Mouse (Mus musculus): ENCODE results near the gene Pold4.

Gene Pold4

GRCm38 (mm10) chr19:4196548-4196947, 35.2 kb upstream of the Pold4 start:
- ChIA-PET POLR2A (interaction anchor here in 3 of 4 experiments (0.5 to 5.2 kb wide), 38 partner anchors 8 to 478 kb away, joined by 3 to 32 read pairs (median 4); partner anchors contain the start of genes AC109138.7 (in 2 of the 3), Clcf1 (in 2 of the 3), Aip (in 1 of the 3) and Cdk2ap2 (in 1 of the 3)), CTCF (interaction anchor here in 3 of 4 experiments (0.7 to 2.5 kb wide), 5 partner anchors 8 to 145 kb away, joined by 3 to 14 read pairs (median 4); no protein-coding TSS in a partner anchor)

- POLR2A ChIA-PET, result interaction anchor here in 3 of 4 experiments (0.6 to 5.2 kb wide), 38 partner anchors 10 to 478 kb away, joined by 3 to 32 read pairs (median 4); partner anchors contain the start of genes AC109138.7 (in 2 of the 3), Clcf1 (in 2 of the 3), Aip (in 1 of the 3) and Cdk2ap2 (in 1 of the 3)
Observed at GRCm38 (mm10) chr19:4197180-4197579, 34.5 kb upstream of the Pold4 start.

GRCm38 (mm10) chr19:4201291-4201909, 30.3 kb upstream of the Pold4 start, which contains the start of gene Rad9a:
Gene Rad9a, minus strand, starts transcription at chr19:4201662.
- ChIA-PET POLR2A (interaction anchor here (0.5 to 3.1 kb wide), 110 partner anchors 9 to 383 kb away, joined by 3 to 72 read pairs (median 4); partner anchors contain the start of genes AC109138.7 (in 4 of the 4), Clcf1 (in 4 of the 4), Ppp1ca (in 4 of the 4) and Cdk2ap2 (in 3 of the 4)), CTCF (interaction anchor here (0.5 to 2.3 kb wide), 28 partner anchors 9 to 241 kb away, joined by 3 to 16 read pairs (median 4); partner anchors contain the start of genes Ppp1ca (in 4 of the 4), Ndufv1 (in 2 of the 4), Aip (in 1 of the 4) and Pitpnm1 (in 1 of the 4))

More at GRCm38 (mm10) chr19:4197180-4197579, 34.5 kb upstream of the Pold4 start:
- CTCF ChIA-PET, result interaction anchor here in 3 of 4 experiments (1.2 to 2.5 kb wide), 4 partner anchors 10 to 145 kb away, joined by 3 to 14 read pairs (median 7); no protein-coding TSS in a partner anchor

GRCm38 (mm10) chr19:4202149-4202548, 29.6 kb upstream of the Pold4 start:
- ChIA-PET CTCF (interaction anchor here (0.7 to 2.3 kb wide), 18 partner anchors 10 to 242 kb away, joined by 3 to 16 read pairs (median 4); partner anchors contain the start of genes Ppp1ca (in 3 of the 4), Aip (in 1 of the 4), Ndufv1 (in 1 of the 4) and Pold4 (in 1 of the 4)), POLR2A (interaction anchor here (0.6 to 3.1 kb wide), 81 partner anchors 8 to 360 kb away, joined by 3 to 72 read pairs (median 5); partner anchors contain the start of genes AC109138.7 (in 4 of the 4), Clcf1 (in 4 of the 4), Cdk2ap2 (in 3 of the 4) and Gstp2 (in 3 of the 4))

- ChIA-PET CTCF (no interaction called here), POLR2A (interaction anchor here in 1 of 4 experiments (0.9 kb wide), 1 partner anchor 291 kb away, joined by 3 read pairs; the partner anchor contains the start of gene Ndufs8)
Observed at GRCm38 (mm10) chr19:4203148-4203547, 28.6 kb upstream of the Pold4 start.

- ChIA-PET CTCF (interaction anchor here in 2 of 4 experiments (0.6 to 1.5 kb wide), 2 partner anchors 52 to 372 kb away, joined by 3 to 5 read pairs; no protein-coding TSS in a partner anchor), POLR2A (interaction anchor here in 2 of 4 experiments (0.6 to 2.5 kb wide), 9 partner anchors 10 to 679 kb away, joined by 3 to 16 read pairs (median 3); partner anchors contain the start of genes AC109138.7 (in 1 of the 2), Cdk2ap2 (in 1 of the 2), Clcf1 (in 1 of the 2) and Ndufs8 (in 1 of the 2))
Observed at GRCm38 (mm10) chr19:4203604-4204326, 27.9 kb upstream of the Pold4 start.

- ChIA-PET CTCF (interaction anchor here in 2 of 4 experiments (0.6 to 6.0 kb wide), 12 partner anchors 8 to 539 kb away, joined by 3 to 84 read pairs (median 6); partner anchors contain the start of genes AC109138.7 (in 1 of the 2), Clcf1 (in 1 of the 2) and Ppp1ca (in 1 of the 2)), POLR2A (interaction anchor here in 2 of 4 experiments (0.6 to 2.5 kb wide), 18 partner anchors 9 to 192 kb away, joined by 3 to 16 read pairs (median 3); partner anchors contain the start of genes AC109138.7 (in 1 of the 2), Carns1 (in 1 of the 2), Cdk2ap2 (in 1 of the 2) and Clcf1 (in 1 of the 2))
Observed at GRCm38 (mm10) chr19:4204889-4205288, 26.8 kb upstream of the Pold4 start.

- ChIA-PET CTCF (interaction anchor here (0.5 to 6.0 kb wide), 78 partner anchors 8 to 1189 kb away, joined by 3 to 84 read pairs (median 4); partner anchors contain the start of genes Pitpnm1 (in 2 of the 4), Ppp1ca (in 2 of the 4), Aip (in 1 of the 4) and Ankrd13d (in 1 of the 4)), POLR2A (interaction anchor here (0.7 to 2.5 kb wide), 39 partner anchors 9 to 1519 kb away, joined by 3 to 15 read pairs (median 4); partner anchors contain the start of genes Ppp1ca (in 3 of the 4), Carns1 (in 1 of the 4), Cdk2ap2 (in 1 of the 4) and Ehbp1l1 (in 1 of the 4))
Observed at GRCm38 (mm10) chr19:4206971-4207370, 24.7 kb upstream of the Pold4 start.

GRCm38 (mm10) chr19:4208563-4208962, 23.1 kb upstream of the Pold4 start:
- CTCF ChIA-PET, result interaction anchor here (0.6 to 6.0 kb wide), 10 partner anchors 17 to 157 kb away, joined by 3 to 84 read pairs (median 8); partner anchors contain the start of genes Ppp1ca (in 1 of the 4) and Tbc1d10c (in 1 of the 4)
- POLR2A ChIA-PET, result interaction anchor here in 3 of 4 experiments (0.6 to 9.1 kb wide), 5 partner anchors 7 to 189 kb away, joined by 3 to 54 read pairs (median 5); partner anchors contain the start of genes Aip (in 1 of the 3), Ppp1ca (in 1 of the 3) and Rad9a (in 1 of the 3)

- ChIA-PET CTCF (interaction anchor here (0.6 to 2.1 kb wide), 9 partner anchors 12 to 212 kb away, joined by 3 to 11 read pairs (median 3); no protein-coding TSS in a partner anchor), POLR2A (interaction anchor here in 2 of 4 experiments (0.7 to 9.1 kb wide), 8 partner anchors 11 to 541 kb away, joined by 3 to 54 read pairs (median 4); partner anchors contain the start of genes Rad9a (in 2 of the 2) and Pold4 (in 1 of the 2))
Observed at GRCm38 (mm10) chr19:4211891-4212588, 19.7 kb upstream of the Pold4 start.

GRCm38 (mm10) chr19:4213524-4213974, 18.1 kb upstream of the Pold4 start:
- ChIA-PET CTCF (interaction anchor here (0.6 to 6.4 kb wide), 13 partner anchors 9 to 243 kb away, joined by 3 to 40 read pairs (median 3); partner anchors contain the start of genes Pold4 (in 1 of the 4) and Rad9a (in 1 of the 4)), POLR2A (interaction anchor here (0.6 to 9.1 kb wide), 32 partner anchors 9 to 301 kb away, joined by 3 to 54 read pairs (median 4); partner anchors contain the start of genes Rad9a (in 4 of the 4), Cdk2ap2 (in 2 of the 4), Acy3 (in 1 of the 4) and Ankrd13d (in 1 of the 4))

GRCm38 (mm10) chr19:4214071-4214770, 17.5 kb upstream of the Pold4 start, which contains the start of the genes Clcf1 and AC109138.7:
Gene Clcf1, plus strand, starts transcription at chr19:4214238.
Gene AC109138.7, plus strand, starts transcription at chr19:4214357.
- POLR2A ChIA-PET, result interaction anchor here (0.6 to 9.1 kb wide), 40 partner anchors 10 to 1445 kb away, joined by 3 to 54 read pairs (median 4); partner anchors contain the start of genes Rad9a (in 4 of the 4), Ankrd13d (in 2 of the 4), Cdk2ap2 (in 2 of the 4) and Acy3 (in 1 of the 4)
- CTCF ChIA-PET, result interaction anchor here (0.6 to 6.4 kb wide), 22 partner anchors 8 to 1067 kb away, joined by 3 to 40 read pairs (median 3); partner anchors contain the start of genes Cdk2ap2 (in 1 of the 4), Pold4 (in 1 of the 4) and Rad9a (in 1 of the 4)

- POLR2A ChIA-PET, result interaction anchor here (0.6 to 9.1 kb wide), 29 partner anchors 10 to 1445 kb away, joined by 3 to 54 read pairs (median 4); partner anchors contain the start of genes Rad9a (in 4 of the 4), Cdk2ap2 (in 2 of the 4), Ankrd13d (in 1 of the 4) and Ndufs8 (in 1 of the 4)
- CTCF ChIA-PET, result interaction anchor here (0.6 to 6.4 kb wide), 14 partner anchors 9 to 1066 kb away, joined by 3 to 40 read pairs (median 4); partner anchors contain the start of genes Aip (in 1 of the 4) and Cdk2ap2 (in 1 of the 4)
Observed at GRCm38 (mm10) chr19:4214771-4215450, 16.8 kb upstream of the Pold4 start.

- POLR2A ChIA-PET, result interaction anchor here in 3 of 4 experiments (0.6 to 9.1 kb wide), 24 partner anchors 9 to 203 kb away, joined by 3 to 54 read pairs (median 4); partner anchors contain the start of genes Rad9a (in 3 of the 3), Pold4 (in 2 of the 3), Cdk2ap2 (in 1 of the 3) and Ndufv1 (in 1 of the 3)
- CTCF ChIA-PET, result interaction anchor here (0.8 to 6.4 kb wide), 9 partner anchors 8 to 117 kb away, joined by 3 to 40 read pairs (median 4); partner anchors contain the start of gene Aip (in 1 of the 4)
Observed at GRCm38 (mm10) chr19:4215451-4215840, 16.3 kb upstream of the Pold4 start.

Data from embryonic stem cell, embryonic (primary cell).